Mouse (Mus musculus): Measurements from ENCODE around the gene Tox2. TPM values are rescaled to one million over a fixed set of nuclear protein-coding genes. Genes with fewer than 3 reads are reported as not detected.
A peak's percentile ranks its signal among the peaks of the same experiment; 100 is the strongest.

Gene Tox2
- polyA plus RNA-seq, 1 experiment from 2014 or later = 2.9 TPM

DNA sequence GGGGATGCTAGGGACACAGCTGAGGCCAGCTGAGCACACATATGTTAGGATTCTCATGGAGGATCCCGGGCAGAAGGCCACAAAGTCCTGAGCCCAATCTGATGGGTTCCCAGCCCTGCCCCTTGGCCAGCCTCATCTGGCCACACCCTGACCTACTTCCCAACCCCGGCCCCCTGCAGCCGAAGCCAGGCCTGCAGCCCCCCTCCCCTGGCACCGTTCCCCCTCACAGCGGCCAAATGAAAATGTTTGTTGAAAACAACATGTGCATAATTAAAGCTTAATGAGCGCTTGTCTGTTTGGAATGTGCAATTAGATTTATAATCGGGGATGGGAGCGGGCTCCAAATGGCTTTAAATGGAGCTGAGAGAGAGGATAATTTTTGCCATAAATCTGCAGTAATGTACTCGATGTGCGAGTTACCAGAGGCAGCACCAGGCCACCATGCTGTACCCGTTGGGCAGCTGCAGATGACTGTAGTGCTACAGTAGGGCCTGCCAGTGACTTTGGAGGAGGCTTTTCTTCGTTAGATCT lies 35.1 kb downstream of the Tox2 start:
- Histone ChIP-seq H3K9ac (ENCODE audit: low read depth, low read length) (no peak overlapping the region), H3K4me3 (ENCODE audit: low read length) (no peak overlapping the region), H3K4me2 (replicated peaks; ENCODE audit: low read depth, low read length) (no peak overlapping the region), H3K27me3 (ENCODE audit: control insufficient read depth, insufficient read depth, low read length) (no peaks in the 10 kb centered on the region), H3K27ac (ENCODE audit: low read depth, low read length) (no peak overlapping the region), H3K9me3 (ENCODE audit: control insufficient read depth, low read length) (no peaks in the 10 kb centered on the region), H3K4me1 (ENCODE audit: control insufficient read depth, insufficient read depth, low read length) (no peaks in the 10 kb centered on the region), H3K36me3 (ENCODE audit: control insufficient read depth, insufficient read depth, low read length) (no peaks in the 10 kb centered on the region)
- no peak for ATAC-seq (ENCODE audit: low FRiP score, low TSS enrichment)
- 71% methylated on average over 12 of the region's 12 CpGs for WGBS

DNA sequence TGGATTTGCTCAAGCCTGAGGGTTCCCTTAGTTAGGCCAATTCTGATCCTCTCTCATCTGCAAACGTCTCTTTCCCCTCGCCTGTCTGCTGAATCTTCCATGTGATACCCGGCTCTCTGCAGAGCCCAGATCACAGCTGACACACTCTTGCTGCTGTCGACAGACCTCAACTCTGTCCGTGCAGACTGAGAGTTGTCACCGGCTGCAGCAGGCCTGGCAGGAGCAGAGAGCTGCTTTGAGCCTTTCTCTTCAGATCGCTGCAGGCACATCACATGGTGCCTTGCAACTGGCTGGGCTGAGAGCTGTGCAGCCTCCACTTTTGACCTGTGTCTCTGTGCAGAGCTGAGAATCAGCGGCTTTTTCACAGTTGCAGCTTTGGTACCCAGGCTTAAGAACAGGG lies 37.0 kb downstream of the Tox2 start:
- H3K4me3 ChIP-seq (ENCODE audit: low read length) = no peak overlapping the region
- H3K36me3 ChIP-seq (ENCODE audit: control insufficient read depth, insufficient read depth, low read length) = no peaks in the 10 kb centered on the region
- no peaks in the 10 kb centered on the region for H3K9me3 ChIP-seq (ENCODE audit: control insufficient read depth, low read length)
- no peak overlapping the region for H3K9ac ChIP-seq (ENCODE audit: low read depth, low read length)
- WGBS = 76% methylated on average over 8 of the region's 8 CpGs
- no peaks in the 10 kb centered on the region for H3K27me3 ChIP-seq (ENCODE audit: control insufficient read depth, insufficient read depth, low read length)
- H3K4me1 ChIP-seq (ENCODE audit: control insufficient read depth, insufficient read depth, low read length) = no peaks in the 10 kb centered on the region
- ATAC-seq (ENCODE audit: low FRiP score, low TSS enrichment) = no peak
- no peak overlapping the region for H3K4me2 ChIP-seq (replicated peaks; ENCODE audit: low read depth, low read length)
- H3K27ac ChIP-seq (ENCODE audit: low read depth, low read length) = no peak overlapping the region

DNA sequence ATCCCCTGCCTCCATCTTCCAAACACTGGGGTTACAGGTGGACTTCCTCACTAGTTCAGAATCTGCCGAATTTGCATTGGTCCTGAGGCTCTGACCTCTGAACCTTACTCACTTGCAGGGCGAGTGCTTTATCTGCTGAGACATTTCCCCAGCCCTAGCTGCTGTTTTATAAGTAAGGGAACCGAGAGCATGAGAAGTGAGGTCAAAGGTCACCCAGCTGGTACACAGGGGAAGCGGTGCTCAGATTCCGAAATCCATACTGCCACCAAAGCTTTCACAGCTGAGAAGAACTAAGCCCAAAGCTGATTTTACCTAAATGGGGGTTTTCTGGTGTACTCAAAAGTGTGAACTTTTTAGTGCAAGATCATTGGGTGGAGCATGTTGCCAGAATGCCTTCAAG lies 38.9 kb downstream of the Tox2 start:
- Histone ChIP-seq H3K27ac (ENCODE audit: low read depth, low read length) (no peak overlapping the region), H3K4me3 (ENCODE audit: low read length) (no peak overlapping the region), H3K4me2 (replicated peaks; ENCODE audit: low read depth, low read length) (no peak overlapping the region), H3K27me3 (ENCODE audit: control insufficient read depth, insufficient read depth, low read length) (no peaks in the 10 kb centered on the region), H3K36me3 (ENCODE audit: control insufficient read depth, insufficient read depth, low read length) (no peaks in the 10 kb centered on the region), H3K4me1 (ENCODE audit: control insufficient read depth, insufficient read depth, low read length) (no peaks in the 10 kb centered on the region), H3K9me3 (ENCODE audit: control insufficient read depth, low read length) (no peaks in the 10 kb centered on the region), H3K9ac (ENCODE audit: low read depth, low read length) (no peak overlapping the region)
- 16% methylated on average over 5 of the region's 5 CpGs for WGBS
- no peak for ATAC-seq (ENCODE audit: low FRiP score, low TSS enrichment)

DNA sequence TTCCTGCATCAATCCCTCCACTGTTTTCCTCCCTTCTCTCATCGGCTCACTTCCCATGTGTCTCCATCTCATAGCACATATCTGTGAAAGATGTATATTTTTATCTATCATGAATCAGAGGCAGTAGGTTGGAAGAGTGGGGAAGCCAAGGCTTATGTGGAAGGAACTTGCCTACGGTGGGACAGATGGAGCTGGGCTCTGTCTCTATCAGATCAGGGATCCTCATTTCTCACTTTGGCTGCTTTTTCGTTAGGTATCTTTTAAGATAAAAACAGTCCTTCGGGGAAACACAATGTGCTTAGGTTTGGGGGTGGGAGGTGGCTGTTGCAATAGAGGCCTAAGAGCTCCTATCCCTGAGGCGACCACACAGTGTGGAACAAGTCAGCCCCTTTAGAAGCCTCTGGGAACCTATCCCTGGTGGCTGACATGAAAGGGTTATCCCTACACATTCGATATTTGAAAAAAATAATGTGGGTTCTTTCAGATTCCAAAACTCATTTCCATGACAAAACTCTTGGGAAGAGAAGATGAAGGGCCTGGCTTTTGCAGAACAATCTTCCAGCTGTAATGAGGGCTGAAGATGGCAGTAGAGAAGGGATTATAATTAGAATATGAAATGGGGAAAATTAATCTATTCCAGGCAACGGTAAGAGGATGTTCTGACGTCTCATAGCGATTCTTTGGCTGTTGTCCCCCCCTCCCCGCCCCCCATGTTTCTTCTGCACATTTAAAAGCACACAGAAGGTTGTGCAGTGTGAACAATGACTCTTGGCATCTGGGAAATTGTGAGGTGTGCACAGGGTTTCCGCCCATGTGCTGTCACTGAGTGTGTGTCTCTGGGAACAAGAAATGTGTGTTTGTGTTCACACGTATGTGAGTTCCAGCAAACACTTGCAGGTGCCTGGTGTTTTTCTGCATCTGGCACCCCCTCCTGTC lies 41.3 kb downstream of the Tox2 start:
- Histone ChIP-seq H3K9me3 (ENCODE audit: control insufficient read depth, low read length) (no peaks in the 10 kb centered on the region), H3K36me3 (ENCODE audit: control insufficient read depth, insufficient read depth, low read length) (no peaks in the 10 kb centered on the region), H3K4me2 (replicated peaks; ENCODE audit: low read depth, low read length) (no peak overlapping the region), H3K4me1 (ENCODE audit: control insufficient read depth, insufficient read depth, low read length) (no peaks in the 10 kb centered on the region), H3K4me3 (ENCODE audit: low read length) (no peak overlapping the region), H3K27ac (ENCODE audit: low read depth, low read length) (no peak overlapping the region), H3K9ac (ENCODE audit: low read depth, low read length) (no peak overlapping the region), H3K27me3 (ENCODE audit: control insufficient read depth, insufficient read depth, low read length) (peaks cover 2% of the 10 kb centered on the region; the same call in 1 of the 2 replicates)
- WGBS = 87% methylated on average over 12 of the region's 12 CpGs
- no peak for ATAC-seq (ENCODE audit: low FRiP score, low TSS enrichment)

GRCm38 (mm10) chr2:163248912-163249311 lies 46.0 kb downstream of the Tox2 start:
- H3K27ac ChIP-seq (ENCODE audit: low read depth, low read length) = no peak overlapping the region
- no peaks in the 10 kb centered on the region for H3K36me3 ChIP-seq (ENCODE audit: control insufficient read depth, insufficient read depth, low read length)
- no peaks in the 10 kb centered on the region for H3K9me3 ChIP-seq (ENCODE audit: control insufficient read depth, low read length)
- peaks cover 2% of the 10 kb centered on the region; the same call in 1 of the 2 replicates for H3K4me1 ChIP-seq (ENCODE audit: control insufficient read depth, insufficient read depth, low read length)
- H3K27me3 ChIP-seq (ENCODE audit: control insufficient read depth, insufficient read depth, low read length) = peaks cover 2% of the 10 kb centered on the region; the same call in 1 of the 2 replicates
- H3K4me2 ChIP-seq (replicated peaks; ENCODE audit: low read depth, low read length) = no peak overlapping the region
- H3K4me3 ChIP-seq (ENCODE audit: low read length) = no peak overlapping the region
- ATAC-seq (ENCODE audit: low FRiP score, low TSS enrichment) = no peak
- 61% methylated on average over 7 of the region's 7 CpGs for WGBS
- no peak overlapping the region for H3K9ac ChIP-seq (ENCODE audit: low read depth, low read length)

DNA sequence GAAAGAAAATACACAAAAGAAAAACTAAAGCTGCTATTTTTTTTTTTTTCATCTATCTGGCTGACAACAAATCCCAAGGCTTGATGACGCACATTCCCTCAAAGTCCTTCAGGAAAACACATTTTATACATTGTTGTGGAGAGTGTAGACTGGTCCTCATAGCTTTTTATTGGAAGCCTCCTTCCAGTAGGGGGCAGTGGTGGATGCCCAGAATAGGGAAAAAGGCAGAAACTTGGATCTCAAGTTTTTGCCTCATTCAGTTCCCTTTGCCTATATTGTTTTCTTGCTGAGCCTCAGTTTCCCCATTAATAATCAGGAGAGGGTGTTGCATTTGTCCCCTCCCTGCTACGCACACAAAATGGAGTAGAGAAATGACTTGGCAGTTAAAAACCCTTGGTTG lies 49.7 kb downstream of the Tox2 start:
- Histone ChIP-seq H3K36me3 (ENCODE audit: control insufficient read depth, insufficient read depth, low read length) (no peaks in the 10 kb centered on the region), H3K4me2 (replicated peaks; ENCODE audit: low read depth, low read length) (no peak overlapping the region), H3K27ac (ENCODE audit: low read depth, low read length) (no peak overlapping the region), H3K4me1 (ENCODE audit: control insufficient read depth, insufficient read depth, low read length) (peaks cover 2% of the 10 kb centered on the region; the same call in 1 of the 2 replicates), H3K9me3 (ENCODE audit: control insufficient read depth, low read length) (no peaks in the 10 kb centered on the region), H3K27me3 (ENCODE audit: control insufficient read depth, insufficient read depth, low read length) (0 out of 2 replicates have a peak, but pooled peaks cover 2% of the 10 kb centered on the region), H3K9ac (ENCODE audit: low read depth, low read length) (no peak overlapping the region), H3K4me3 (ENCODE audit: low read length) (no peak overlapping the region)
- ATAC-seq (ENCODE audit: low FRiP score, low TSS enrichment) = no peak
- WGBS = 96% methylated on average over 2 of the region's 2 CpGs

- H3K9ac ChIP-seq (ENCODE audit: low read depth, low read length) = no peak overlapping the region
- H3K4me3 ChIP-seq (ENCODE audit: low read length) = no peak overlapping the region
- H3K27me3 ChIP-seq (ENCODE audit: control insufficient read depth, insufficient read depth, low read length) = no peaks in the 10 kb centered on the region
- H3K4me1 ChIP-seq (ENCODE audit: control insufficient read depth, insufficient read depth, low read length) = peaks cover 2% of the 10 kb centered on the region; the same call in 1 of the 2 replicates
- WGBS = 50% methylated on average over 22 of the region's 22 CpGs
- peak; percentile 39; the same call in 1 of the 2 replicates for ATAC-seq (ENCODE audit: low FRiP score, low TSS enrichment)
- no peaks in the 10 kb centered on the region for H3K36me3 ChIP-seq (ENCODE audit: control insufficient read depth, insufficient read depth, low read length)
- no peak overlapping the region for H3K4me2 ChIP-seq (replicated peaks; ENCODE audit: low read depth, low read length)
- H3K9me3 ChIP-seq (ENCODE audit: control insufficient read depth, low read length) = no peaks in the 10 kb centered on the region
- no peak overlapping the region for H3K27ac ChIP-seq (ENCODE audit: low read depth, low read length)
Observed at GRCm38 (mm10) chr2:163253248-163254099, 50.5 kb downstream of the Tox2 start.

DNA sequence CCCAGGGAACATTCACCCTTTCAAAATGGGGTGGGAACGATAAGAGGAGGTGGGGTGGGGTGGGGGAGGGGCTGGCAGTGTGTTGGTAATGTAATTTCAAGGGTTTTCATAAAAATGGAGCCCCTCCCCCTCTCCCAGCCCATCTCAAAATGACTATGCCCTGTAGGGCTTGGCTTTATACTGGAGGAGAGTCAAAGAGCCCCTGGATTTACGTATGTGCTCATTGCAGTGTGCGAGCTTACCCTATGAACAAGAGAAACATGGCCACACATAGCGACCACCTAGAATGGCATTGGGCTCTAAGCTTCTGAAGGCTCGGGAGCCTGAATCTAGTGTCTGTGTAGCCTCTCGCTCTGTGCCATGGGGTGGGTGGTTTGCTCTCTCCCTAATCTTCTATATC lies 51.3 kb downstream of the Tox2 start:
- Histone ChIP-seq H3K27ac (ENCODE audit: low read depth, low read length) (no peak overlapping the region), H3K9ac (ENCODE audit: low read depth, low read length) (no peak overlapping the region), H3K36me3 (ENCODE audit: control insufficient read depth, insufficient read depth, low read length) (no peaks in the 10 kb centered on the region), H3K4me3 (ENCODE audit: low read length) (no peak overlapping the region), H3K4me1 (ENCODE audit: control insufficient read depth, insufficient read depth, low read length) (peaks cover 2% of the 10 kb centered on the region; the same call in 1 of the 2 replicates), H3K27me3 (ENCODE audit: control insufficient read depth, insufficient read depth, low read length) (no peaks in the 10 kb centered on the region), H3K4me2 (replicated peaks; ENCODE audit: low read depth, low read length) (no peak overlapping the region), H3K9me3 (ENCODE audit: control insufficient read depth, low read length) (no peaks in the 10 kb centered on the region)
- 84% methylated on average over 6 of the region's 6 CpGs for WGBS
- no peak for ATAC-seq (ENCODE audit: low FRiP score, low TSS enrichment)
